Mouse (Mus musculus) liver, embryonic 14 days (tissue): Measurements from ENCODE around the gene Vmn1r115. TPM values are rescaled to one million over a fixed set of nuclear protein-coding genes. Genes with fewer than 3 reads are reported as not detected.

Experiments
- polyA plus RNA-seq: library from polyadenylated mRNA; depleted of rRNA; stranded (reverse); fragments of >200 nt; gene quantifications from 2 replicates; pipeline ENCODE4 v1.2.3, GENCODE M21; 2012; rRNA removed

The Vmn1r115 gene
- polyA plus RNA-seq: not detected in 2 replicates

GRCm38 (mm10) chr7:20844885-20845284 is at the start of gene Vmn1r115:
Gene Vmn1r115, minus strand, starts transcription at chr7:20844985.

GRCm38 (mm10) chr7:20884021-20884420 is 39.2 kb upstream of the Vmn1r115 start, which contains the start of gene Vmn1r117:
Gene Vmn1r117, minus strand, starts transcription at chr7:20884121.

GRCm38 (mm10) chr7:20871956-20872355 is 27.2 kb upstream of the Vmn1r115 start, which contains the start of gene Vmn1r116:
Gene Vmn1r116, plus strand, starts transcription at chr7:20872256.

GRCm38 (mm10) chr7:20812086-20812485 is 32.7 kb downstream of the Vmn1r115 start, which contains the start of gene Vmn1r114:
Gene Vmn1r114, minus strand, starts transcription at chr7:20812186.

Other genes with a start within 250 kb of the Vmn1r115 start
- gene Gm4513, start 246.0 kb downstream of the Vmn1r115 start, polyA plus RNA-seq: not detected in 2 replicates
- not detected in 2 replicates for gene Vmn1r107, start 176.1 kb downstream of the Vmn1r115 start, polyA plus RNA-seq
- not detected in 2 replicates for gene Vmn1r111, start 141.8 kb downstream of the Vmn1r115 start, polyA plus RNA-seq
- not detected in 2 replicates for gene Gm10668, start 114.4 kb downstream of the Vmn1r115 start, polyA plus RNA-seq
- gene Vmn1r112, start 73.8 kb downstream of the Vmn1r115 start, polyA plus RNA-seq: not detected in 2 replicates
- gene Vmn1r113, start 57.7 kb downstream of the Vmn1r115 start, polyA plus RNA-seq: not detected in 2 replicates
- not detected in 2 replicates for gene Vmn1r114, start 32.8 kb downstream of the Vmn1r115 start, polyA plus RNA-seq
- not detected in 2 replicates for gene Vmn1r116, start 27.3 kb upstream of the Vmn1r115 start, polyA plus RNA-seq
- gene Vmn1r117, start 39.1 kb upstream of the Vmn1r115 start, polyA plus RNA-seq: not detected in 2 replicates
- gene Vmn1r118, start 67.4 kb upstream of the Vmn1r115 start, polyA plus RNA-seq: not detected in 2 replicates
- not detected in 2 replicates for gene Vmn1r119, start 167.5 kb upstream of the Vmn1r115 start, polyA plus RNA-seq
- gene Vmn1r120, start 208.8 kb upstream of the Vmn1r115 start, polyA plus RNA-seq: not detected in 2 replicates